Mouse (Mus musculus) kidney, adult 11 months (tissue): Measurements from ENCODE around the gene Erf.
"Not testable (repeated sequence)": the region's sequence is repeated elsewhere in the genome, so short reads cannot be mapped to it uniquely, and the experiment has no call there.

Experiments used
- DNase-seq: peaks from one replicate; pipeline ENCODE4 v3.0.0; 2022

Erf gene

DNA sequence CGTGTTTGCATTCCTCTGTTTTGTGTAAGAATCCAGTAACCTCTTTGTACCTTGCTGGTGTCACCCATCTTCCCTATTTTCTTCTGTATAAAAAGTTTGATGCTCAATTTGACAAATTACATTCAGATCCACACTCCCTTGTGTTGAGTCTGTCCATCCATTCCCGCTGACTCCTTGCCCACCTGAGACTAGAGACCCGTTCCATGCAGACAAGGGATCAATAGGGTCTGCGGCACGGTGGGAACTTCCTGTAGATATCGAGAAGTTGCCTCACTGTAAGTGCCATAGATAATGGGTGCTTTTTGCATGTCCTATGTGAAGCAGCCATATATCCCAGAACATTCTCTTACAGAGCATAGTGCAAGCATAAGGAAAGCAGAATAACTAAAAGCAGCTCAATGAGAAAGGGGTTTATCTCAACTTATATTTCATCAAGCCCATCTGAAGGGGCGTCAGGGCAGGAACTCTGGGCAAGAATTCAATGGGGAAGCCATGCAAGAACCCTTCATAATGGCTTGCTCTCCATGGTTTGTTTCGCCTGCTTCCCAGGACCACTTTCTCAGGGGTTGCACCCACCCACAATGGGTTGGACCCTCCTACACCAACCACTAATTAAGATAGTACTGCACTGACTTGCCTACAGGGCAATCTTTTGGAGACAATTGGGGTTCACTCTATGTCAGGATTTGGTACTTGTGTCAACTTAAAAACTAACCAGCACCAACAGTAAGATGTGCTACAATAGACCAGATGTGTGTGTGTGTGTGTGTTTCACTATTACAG lies 15.8 kb upstream of the Erf start:
- DNase-seq, result peak; percentile 36

DNA sequence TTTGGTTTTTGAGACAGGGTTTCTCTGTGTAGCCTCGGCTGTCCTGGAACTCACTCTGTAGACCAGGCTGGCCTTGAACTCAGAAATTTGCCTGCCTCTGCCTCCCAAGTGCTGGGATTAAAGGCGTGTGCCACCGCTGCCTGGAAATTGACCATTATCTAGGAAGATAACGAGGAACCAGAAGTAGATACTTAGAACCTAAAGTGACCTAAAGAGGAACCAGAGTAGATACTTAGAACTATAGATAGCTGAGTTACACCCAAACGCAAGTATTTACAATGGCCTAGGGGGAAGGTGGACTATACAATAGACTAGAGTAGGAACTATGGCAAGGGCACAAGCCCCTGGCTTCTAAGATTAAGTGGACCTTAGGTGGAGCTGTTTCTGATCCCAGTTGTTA lies 15.2 kb upstream of the Erf start:
- not testable (repeated sequence) for DNase-seq

GRCm38 (mm10) chr7:25263968-25264870 lies 13.7 kb upstream of the Erf start:
- DNase-seq, result peak; percentile 28

DNA sequence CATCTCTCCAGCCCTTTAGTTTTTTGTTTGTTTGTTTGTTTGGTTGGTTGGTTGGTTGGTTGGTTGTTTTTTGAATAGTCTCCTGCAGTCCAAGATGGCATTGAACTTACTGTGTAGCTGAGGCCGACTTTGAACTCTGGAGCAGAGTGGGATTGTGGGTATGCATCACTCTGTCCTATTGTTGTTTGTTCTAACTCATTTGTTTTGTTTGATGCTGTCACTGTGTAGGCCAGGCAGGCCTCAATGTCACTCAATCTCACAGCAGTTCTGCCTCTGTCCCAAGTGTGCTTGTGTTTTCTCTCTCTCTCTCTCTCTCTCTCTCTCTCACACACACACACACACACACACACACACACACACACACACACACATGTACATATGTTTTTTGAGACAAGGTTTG lies 11.3 kb upstream of the Erf start:
- DNase-seq, result no peak

DNA sequence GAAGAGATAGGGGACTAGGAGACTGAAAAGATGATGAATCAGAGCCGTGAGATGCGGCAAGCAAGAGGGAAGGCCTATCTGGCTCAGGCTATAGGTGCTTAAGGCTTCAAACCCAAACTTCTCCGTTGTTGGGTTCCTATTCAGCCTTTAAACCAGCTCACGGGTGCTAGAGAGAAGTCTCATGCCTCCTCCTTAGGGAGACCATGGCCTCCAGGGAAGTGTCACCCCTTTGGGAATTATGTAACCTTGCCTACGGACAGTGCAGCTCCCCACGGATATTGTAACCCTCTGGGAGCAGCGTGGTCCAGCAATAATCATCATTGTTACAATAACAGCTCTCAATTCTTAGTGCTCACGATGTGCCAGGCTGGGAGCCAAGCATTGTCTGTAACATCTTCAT lies 1.3 kb upstream of the Erf start:
- peak; percentile 19 for DNase-seq

DNA sequence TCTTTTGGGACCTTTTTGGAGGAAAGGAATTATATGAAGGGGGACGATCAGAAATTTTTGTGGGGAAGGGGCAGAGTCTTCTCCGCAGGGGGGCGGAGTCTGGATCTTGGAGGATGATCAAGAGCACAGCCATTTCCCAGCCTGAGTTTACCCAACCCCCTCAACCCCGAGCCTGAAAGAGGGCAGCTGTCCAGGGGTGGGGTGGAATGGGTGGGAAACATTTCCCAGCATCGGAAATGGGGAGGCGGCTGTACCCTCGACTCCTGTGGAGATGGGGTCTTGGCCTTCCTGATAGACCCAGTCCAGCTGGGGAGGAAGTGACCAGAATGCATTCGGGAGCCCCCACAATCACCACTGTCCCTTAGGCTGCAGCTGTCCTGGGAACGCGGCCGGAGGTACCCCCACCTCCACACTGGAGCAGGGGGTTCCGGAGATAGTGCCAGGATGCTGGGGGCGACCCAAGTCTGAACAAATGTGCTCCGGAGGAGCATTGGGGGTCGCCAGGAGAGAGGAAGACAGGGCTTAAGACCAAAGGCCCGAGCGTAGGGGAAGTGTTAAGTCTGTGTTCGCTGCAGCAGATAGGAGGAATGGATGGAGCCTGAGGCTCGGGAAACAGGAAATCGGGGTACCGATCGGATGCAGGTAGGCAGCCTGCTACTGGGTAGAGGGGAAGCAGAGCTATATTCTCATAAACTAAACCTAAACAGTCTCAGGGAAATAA lies 670 bp upstream of the Erf start:
- peak; percentile 54 for DNase-seq

DNA sequence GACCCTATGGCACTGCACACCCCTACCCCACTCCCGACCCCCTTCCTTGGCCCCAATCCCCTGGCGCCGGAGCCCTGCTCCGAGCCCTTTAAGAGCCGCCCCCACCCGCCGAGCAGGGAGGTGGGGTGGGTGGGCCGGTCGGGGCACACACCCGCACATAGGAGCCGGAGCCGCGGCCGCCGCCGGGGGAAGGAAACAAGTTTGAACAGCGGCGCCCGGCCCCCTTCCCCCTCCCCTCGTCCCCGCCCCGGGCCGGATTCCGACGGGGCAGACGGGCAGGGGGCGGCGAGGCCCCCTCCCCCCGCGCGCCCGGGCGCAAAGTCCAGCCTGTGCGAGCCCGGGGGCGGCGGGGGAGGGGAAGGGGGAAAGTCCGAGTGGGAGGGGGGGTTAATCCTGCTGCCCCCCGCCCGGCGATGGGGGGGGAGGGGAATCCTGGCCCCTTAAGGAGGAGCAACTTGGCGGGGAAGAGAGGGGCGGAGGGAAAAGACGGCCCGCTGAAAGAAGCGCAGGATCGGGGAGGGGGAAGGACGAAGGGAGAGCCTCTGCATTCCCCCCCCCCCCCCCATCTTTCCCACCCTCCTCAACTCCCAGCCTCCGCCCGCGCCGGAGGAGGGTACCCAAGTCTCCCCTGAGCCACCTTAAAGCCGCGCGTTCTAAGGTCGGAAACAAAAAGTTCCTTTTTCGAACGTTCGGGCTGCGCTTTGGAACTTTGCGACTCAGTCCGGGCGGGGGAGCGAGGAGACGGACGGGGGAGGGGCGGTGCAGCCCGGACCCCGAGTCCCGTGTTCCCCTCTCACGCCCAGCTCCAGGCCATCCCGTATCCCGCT lies 1.0 kb downstream of the Erf start:
- DNase-seq, result peak; percentile 80

DNA sequence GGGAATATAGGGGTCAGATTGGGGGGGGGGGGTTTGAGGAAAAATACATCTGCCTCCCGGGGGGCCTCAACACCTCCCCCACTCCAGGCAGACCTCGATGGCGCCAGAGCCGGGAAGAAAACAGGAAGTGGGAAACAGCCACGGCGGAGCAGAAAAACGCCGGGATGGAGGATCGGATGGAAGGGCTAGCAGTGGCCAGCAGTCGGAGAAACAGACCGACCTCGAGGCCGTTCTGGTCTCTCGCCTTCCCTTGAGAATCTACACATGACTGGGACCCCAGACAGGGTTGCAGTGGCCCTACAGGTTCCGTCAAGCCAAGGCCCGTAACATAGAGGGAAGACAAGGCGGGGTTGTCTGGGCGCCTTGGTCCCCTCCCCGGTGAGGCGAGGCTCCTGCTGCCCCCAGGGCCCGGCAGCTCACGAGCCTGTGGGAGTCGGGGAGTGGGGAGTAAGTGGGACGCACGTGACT lies 1.7 kb downstream of the Erf start:
- no peak for DNase-seq

- DNase-seq, result peak; percentile 47
Observed at GRCm38 (mm10) chr7:25248018-25248647, 2.4 kb downstream of the Erf start.

DNA sequence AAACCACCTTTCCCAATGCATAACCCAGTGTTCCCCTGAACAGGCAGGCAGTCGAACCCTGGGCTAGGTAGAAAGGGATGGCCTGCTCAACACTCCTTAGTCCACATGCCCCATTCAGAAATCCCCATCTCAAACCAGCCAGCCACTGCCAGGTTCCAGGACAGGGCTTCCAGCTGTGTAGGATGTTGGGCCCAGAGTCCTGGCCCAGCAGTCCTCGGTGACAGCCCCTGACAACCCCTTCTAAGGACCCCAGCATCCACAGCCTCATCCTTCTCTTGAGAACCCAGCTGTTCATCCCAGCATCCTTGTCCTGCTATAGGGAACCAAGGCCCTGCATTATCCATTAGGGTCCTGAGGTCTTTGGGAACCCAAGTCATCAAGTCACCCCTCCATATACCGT lies 3.1 kb downstream of the Erf start:
- peak; percentile 13 for DNase-seq

- DNase-seq, result no peak
Observed at GRCm38 (mm10) chr7:25246759-25247137, 3.8 kb downstream of the Erf start.

- DNase-seq, result peak; percentile 47
Observed at GRCm38 (mm10) chr7:25246079-25246758, 4.3 kb downstream of the Erf start.

- peak; percentile 16 for DNase-seq
Observed at GRCm38 (mm10) chr7:25244562-25245369, 5.8 kb downstream of the Erf start.

GRCm38 (mm10) chr7:25243361-25243760 lies 7.2 kb downstream of the Erf start:
- DNase-seq, result peak; percentile 6

GRCm38 (mm10) chr7:25241062-25241461 lies 9.5 kb downstream of the Erf start:
- DNase-seq, result peak; percentile 61

DNA sequence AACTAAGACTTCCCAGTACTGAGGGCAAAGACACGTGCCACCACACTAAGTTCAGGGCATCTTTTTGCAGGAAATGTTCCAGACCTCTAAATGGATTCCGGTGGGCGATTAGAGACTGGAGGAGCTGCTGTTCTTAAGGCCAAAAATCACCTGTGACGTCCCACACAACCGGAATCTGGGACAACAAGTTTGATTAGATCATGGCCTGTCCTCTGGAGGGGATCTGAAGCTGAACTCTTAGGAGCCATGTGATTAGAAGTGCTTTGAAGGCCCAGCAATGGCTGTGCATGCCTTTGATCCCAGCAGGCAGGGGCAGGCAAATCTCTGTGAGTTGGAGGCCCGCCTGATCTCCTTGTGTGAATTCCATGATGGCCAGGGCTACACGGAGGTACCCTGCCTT lies 9.9 kb downstream of the Erf start:
- peak; percentile 21 for DNase-seq

DNA sequence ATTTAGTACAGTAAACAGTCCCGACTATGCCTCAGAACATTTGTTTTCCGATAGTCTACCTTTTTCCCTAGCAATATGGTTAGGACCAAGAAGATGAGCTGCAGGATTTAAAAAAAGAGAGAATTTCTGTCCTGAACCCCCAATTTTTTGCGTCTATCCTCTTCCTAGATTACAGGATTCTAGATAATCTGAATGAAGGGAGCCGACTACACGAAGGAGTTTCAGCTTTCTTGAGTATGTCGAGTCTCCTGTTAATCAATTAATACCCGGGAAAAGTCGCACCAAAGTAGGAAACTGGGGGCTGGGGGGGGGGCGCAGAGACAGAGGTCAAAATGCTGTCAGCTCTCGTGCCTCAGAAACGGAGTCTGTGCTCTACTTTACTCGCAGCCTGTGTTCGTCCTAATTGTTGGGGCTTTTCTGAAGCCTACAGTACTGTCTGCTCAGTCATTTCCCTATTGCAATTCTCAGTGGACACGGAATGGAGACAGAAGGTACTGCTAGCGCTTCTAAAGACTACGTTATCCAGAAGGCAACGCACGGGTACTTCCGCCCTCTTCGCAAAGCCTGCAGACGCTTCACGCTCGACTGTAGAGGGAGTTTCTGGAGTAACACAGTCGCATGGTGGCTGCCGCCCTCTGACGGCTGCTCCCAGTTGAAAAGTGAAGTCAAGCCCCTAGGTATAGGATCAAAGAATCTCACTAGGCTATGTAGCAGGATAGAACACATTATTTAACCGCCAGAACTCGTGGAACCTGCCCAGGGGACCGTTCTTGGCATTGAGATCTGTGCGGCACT lies 11.5 kb downstream of the Erf start:
- peak; percentile 91 for DNase-seq

GRCm38 (mm10) chr7:25238015-25238706 lies 12.4 kb downstream of the Erf start:
- DNase-seq, result peak; percentile 97
